Mouse (Mus musculus) gastrocnemius, postnatal 25 days (tissue): Measurements from ENCODE around the gene Ptprb. TPM values are rescaled to one million over a fixed set of nuclear protein-coding genes. Genes with fewer than 3 reads are reported as not detected.

ENCODE experiments used
- DNase-seq: peaks from one replicate; pipeline ENCODE4 v3.0.0; 2022
- total RNA-seq, 2 experiments: library from RNA; stranded (reverse); gene quantifications; 1 replicate in 1 of 2; 2 replicates in 1 of 2; pipeline ENCODE4 v1.2.3; 2021

Gene Ptprb
- total RNA-seq, 2 experiments from 2014 or later = 30.2 to 35.0 TPM

DNA sequence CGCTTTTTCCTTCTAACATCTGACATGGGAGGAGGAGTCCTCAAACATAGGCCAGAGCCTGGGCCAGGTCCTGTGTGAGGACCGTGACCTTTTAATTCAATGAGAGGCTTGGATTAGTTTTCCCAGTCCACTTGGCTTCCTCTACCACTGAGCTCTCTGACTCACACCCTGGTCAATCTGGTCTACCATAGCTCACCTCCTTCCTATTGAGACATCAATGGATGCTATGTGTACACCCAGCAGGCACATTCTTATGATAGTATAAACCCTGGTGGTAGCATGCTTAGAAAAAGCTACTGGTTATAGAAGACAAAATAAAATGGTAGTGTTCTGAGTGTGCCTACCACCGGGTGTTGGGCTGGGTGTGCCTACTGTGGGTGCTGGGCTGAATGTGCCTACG is 21.1 kb downstream of the Ptprb start:
- no peak for DNase-seq

DNA sequence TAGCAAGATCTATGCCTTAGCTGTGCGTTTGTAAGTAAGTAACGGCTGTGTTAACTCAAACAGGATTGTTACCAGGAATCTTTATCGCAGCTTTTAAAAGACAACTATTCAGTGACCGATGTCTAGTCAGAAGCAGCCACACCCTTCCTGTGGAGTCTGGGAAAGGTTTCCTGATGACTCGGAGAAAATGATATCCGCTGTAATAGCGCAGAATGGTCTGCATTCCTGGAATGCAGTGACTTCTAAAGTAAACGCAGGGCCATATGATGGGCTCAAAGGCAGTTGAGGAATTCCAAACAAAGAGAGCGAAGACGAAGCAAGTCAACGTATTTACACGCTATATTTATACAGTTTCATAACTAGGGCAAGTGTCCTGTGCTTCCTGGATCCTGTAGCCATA is 22.5 kb downstream of the Ptprb start:
- no peak for DNase-seq

DNA sequence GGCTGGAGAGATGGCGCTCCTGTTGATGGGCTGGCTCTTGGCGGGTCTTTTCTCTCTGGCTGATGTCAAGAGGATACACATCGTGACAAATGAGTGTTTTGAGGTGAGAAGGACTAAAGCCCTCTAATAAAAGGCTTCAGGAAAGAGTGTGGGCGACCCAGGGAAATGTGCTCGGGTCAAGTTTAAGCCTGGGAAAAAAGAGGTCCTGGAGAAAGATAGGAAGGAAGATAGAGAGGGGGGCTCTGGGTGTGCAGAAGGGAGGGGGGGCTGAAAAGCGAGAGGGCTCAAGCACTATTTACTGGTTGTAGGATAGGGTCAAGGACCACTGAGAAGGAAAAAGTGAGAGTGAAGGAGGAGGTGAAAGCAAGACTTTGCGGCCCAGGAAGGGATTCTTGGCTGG is 25.5 kb downstream of the Ptprb start:
- DNase-seq = no peak

DNA sequence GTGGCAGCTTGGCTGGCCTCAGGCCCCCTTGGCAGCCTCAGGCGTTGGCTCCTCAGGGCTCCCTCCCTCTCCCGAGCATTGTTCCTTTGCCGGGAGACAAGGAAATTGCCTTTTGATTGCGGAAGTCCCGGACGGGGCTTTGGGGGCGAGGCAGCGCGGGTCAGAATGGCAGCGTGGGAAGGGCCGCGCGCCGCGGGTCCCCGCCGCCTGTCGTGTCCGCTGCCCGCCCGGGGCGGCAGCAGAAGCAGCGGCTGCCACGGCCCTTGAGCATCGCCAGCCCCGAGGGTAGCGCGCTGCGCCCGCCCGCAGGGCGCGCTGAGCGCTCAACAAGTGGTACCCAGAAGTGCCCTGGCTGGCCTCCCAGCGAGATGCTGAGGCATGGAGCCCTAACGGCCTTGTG is 25.9 kb downstream of the Ptprb start:
- peak; percentile 60 for DNase-seq

DNA sequence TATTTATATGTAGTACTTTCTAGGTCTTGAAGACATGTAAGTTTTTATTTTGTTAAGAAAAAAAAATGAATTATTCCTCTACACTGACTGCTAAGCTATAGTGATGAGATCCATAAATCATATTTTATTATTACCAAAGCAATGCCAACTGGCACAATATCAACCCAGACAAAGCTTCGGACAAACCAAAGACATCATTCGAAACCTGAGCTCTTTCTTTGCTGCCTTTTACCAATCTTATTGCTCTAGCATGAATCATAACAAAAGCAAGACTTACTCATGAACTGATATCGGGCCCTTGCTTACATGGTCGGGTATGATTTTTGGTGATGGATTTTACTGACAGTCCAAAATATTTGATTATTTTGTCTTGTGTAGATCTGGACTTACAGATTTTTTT is 29.0 kb downstream of the Ptprb start:
- DNase-seq = no peak

DNA sequence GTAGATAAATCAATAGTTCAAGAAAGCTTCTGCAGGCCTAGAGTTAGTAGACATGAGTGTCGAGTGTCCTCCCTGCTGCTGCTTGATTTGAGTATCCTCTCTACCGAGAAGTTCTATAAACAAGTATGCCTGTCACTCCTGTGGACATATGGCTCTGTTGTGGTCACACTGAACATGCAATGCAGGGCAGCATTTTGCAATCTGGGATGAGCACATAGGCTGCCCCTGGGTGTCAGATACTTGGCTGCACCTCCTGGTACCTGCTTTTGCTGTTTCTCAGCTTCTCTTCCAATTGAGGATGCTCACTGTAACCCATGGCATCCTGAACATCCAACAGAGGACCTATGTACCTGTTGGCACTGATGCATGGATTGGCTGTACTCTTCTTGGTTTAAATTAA is 34.1 kb downstream of the Ptprb start:
- DNase-seq = no peak

DNA sequence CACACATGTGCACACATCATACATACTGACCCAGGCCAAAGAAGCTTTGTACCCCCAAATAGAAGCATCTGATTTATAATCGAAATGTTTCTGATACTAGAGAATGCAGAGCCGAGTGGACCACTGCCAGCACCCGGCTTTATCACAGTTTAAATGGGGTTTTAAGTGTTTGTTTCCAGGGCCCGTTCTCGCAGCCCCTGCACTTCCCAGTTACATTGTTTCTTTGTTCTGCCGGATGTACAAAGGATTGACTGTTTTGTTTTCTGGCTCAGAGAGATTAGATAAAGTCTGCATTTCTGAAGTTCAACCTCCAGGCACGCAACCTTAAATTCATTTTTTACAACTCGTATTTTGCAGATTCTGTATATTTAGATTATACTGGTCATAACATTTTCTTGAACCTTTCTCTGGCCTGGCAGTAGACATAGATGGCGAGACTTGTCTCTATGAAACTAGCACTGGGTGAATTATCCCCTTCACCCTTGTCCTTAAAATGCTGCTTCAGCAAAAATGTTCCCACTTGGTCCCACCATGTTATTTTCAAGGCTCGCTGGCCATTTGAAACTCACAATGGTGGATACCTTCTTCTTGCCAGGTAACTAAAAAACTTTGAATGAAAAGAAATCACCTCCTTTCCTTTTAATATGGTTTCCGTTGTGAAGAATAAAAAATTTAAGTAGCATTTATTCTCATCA is 35.3 kb downstream of the Ptprb start:
- DNase-seq = no peak

DNA sequence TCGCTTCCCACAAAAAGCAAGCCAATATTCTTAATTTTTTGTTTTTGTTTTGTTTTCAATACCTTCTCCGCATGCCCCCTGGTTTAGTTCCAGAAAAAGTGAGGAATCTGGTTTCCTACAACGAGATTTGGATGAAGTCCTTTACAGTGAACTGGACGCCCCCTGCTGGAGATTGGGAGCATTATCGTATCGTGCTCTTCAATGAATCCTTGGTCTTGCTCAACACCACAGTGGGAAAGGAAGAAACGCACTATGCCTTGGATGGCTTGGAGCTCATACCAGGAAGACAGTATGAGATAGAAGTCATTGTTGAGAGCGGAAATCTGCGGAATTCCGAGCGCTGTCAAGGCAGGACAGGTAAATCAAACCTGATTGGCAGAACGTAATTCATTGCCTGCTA is 43.9 kb downstream of the Ptprb start:
- peak; percentile 37 for DNase-seq

DNA sequence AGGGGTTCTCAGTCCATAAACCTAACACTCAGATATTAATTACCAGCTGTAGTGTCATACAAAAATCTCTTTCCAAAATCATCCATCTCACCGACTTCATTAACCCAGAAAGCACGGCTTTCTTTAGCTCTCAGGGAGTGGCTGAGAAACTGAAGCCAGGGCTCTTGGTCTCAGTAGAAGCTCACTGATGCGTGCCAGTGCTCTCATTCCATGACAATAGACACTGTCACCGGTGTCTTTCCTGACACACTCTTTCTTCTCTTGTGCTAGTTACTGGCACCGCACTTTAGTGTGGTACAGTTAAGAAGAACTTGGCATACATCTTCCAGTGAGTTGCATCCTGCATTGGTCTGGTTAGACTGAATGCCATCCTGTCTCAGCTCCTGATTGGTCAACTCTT is 53.8 kb downstream of the Ptprb start:
- DNase-seq = no peak

DNA sequence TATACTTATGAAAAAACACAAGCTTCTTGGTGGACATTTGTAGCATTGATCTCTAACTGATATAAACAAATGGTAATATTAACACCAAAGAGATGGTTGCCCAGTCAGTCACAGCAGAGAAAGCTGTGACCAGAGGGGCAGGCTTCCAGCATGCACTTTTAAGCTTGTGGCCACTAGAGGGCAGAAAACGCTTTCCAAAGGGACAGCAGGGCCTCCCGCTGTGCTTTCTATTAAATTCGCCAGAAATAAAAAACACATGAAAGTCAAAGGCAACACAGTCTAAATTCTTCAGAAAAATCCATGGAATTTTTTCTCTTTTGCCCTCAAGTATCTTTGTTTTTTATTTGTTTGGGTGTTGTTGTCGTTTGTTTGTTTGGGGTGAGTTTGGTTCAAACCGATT is 55.1 kb downstream of the Ptprb start:
- DNase-seq = peak; percentile 38

DNA sequence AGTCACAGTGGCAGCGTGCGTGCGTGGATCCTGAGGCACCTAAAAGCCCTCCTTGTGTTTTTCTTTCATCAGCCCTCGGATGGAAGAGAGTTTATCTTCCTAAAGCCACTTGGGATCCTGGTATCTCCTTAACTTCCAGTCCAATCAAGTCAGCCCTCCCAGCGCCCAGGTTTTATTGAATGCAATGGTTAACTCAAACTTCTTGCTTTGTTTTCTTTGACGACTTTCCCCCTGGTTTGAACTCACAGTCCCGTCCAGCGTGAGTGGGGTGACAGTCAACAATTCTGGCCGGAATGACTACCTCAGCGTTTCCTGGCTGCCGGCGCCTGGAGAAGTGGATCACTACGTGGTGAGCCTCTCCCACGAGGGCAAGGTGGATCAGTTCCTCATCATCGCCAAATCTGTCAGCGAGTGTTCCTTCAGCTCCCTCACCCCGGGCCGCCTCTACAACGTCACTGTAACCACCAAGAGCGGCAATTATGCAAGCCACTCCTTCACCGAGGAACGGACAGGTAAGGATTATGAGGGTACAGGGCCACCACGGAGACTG is 55.7 kb downstream of the Ptprb start:
- no peak for DNase-seq

DNA sequence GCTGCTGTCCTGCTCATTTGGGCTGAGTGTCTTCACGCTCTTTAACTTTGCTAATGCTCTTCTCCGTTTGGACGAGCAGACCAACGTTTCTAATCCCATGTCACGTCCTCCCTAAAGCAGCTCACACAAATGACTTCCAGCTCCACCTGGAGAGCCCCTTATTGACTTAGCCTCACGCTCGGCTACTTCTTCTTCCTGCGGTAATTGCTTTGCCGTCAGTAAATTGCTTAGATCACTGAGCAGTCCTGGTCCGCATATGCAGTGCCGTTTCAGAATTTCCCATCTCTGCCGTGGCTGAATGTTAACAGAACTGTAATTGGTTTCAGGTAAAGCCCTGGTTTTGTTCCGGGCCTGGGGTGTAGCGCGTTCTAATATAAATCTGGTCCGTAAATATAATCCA is 58.3 kb downstream of the Ptprb start:
- DNase-seq = no peak

DNA sequence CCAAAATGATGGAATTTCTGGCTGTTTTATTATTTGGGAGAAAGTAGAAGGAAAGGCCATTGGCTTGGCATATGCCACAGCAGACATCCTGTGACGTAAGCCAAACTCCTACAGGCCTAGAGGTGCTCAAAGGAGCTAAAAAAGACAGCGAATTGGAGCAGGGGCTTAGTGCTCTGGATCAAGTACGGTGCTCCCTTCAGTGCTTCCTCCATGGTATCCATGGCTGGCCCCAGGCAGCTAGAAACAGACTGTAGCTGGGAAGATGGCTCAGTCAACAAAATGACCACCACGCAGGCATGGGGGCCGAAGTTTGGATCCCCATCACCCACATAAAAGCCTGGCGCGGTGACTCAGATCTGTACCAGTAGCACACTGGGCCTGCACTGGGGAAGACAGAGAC is 58.8 kb downstream of the Ptprb start:
- DNase-seq = no peak

DNA sequence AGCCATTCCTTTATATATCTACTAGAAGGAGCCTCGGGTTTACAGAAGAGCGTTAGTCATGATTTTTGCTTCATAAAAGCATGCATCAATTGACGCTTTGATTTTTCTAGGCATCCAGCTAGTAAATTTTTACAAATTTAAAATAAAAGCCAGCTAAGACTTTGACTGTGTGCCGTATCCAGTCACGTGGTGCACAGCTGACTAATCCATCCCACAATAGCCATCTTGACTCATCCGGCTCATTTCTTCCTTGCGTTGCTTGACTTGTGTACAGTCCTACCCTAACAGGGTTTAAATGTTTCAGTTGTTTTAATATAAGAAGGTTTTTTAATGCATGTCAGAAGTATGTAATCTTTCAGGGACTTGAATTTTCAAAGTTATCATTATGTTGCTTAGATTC is 60.0 kb downstream of the Ptprb start:
- DNase-seq = no peak

DNA sequence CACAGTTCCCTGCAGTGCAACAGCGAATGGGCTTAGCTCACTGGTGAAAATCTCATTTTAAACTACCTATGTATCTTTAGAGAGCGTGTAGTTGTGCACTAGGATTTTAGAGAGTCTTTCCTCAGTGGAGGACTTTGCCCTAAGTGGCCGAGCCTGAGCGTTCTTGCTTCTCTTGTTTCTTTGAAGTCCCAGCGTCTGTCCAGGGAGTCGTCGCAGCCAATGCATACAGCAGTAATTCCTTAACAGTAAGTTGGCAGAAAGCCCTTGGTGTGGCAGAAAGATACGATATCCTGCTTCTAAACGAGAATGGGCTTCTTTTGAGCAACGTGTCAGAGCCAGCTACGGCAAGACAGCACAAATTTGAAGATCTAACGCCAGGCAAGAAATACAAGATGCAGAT is 65.9 kb downstream of the Ptprb start:
- no peak for DNase-seq

DNA sequence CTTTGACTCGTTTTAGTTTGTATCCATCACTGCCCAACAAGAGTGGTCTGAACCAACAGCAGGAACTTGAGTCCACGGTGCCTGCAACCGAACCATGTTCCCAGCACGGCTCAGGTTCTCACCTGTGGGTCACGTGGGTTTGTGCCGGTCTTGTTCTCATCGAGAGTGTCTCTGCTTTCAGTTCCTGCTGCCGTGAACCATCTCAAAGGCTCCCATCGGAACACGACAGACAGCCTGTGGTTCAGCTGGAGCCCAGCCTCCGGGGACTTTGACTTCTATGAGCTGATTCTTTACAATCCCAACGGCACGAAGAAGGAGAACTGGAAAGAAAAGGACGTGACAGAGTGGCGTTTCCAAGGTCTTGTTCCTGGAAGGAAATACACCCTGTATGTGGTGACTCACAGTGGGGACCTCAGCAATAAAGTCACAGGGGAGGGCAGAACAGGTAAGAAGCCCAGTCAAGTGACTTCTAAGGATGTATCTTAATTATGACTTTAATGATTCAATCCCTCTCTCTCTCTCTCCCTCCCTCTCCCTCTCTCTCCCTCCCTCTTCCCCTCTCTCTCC is 71.4 kb downstream of the Ptprb start:
- no peak for DNase-seq

DNA sequence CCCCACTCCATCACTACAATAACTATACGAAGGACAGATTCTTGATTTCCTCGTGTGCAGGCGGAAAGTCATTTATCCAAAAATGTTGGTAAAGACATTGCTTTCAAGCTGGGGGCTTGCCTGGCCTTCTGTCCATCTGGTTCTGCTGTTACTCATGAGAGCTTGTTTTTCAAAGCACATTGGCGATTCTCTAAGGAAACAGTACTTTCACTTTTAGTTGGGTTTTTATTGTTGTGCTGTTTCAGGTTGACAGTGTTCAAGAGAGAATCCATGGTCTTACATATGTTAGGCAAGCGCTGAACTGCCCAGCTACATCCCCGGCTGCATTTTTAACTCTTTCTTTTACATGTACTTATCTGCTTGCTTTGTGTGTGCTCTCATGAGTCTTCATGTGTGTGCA is 73.7 kb downstream of the Ptprb start:
- no peak for DNase-seq

DNA sequence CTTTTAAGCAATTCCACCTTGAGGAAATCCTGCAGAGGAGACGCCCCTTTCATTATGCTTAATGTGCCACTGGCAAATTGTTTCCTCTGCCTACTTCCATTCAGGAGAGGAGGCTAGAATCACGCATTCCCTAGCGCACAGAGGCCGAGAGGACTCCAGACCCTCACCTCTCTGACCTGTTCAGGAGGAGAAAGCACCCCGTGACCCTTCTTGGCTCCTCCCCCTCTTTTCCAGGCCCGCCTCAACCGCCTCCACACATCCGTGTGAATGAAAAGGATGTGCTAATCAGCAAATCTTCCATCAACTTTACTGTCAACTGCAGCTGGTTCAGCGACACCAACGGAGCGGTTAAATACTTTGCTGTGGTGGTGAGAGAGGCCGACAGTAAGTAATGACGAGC is 75.2 kb downstream of the Ptprb start:
- no peak for DNase-seq

DNA sequence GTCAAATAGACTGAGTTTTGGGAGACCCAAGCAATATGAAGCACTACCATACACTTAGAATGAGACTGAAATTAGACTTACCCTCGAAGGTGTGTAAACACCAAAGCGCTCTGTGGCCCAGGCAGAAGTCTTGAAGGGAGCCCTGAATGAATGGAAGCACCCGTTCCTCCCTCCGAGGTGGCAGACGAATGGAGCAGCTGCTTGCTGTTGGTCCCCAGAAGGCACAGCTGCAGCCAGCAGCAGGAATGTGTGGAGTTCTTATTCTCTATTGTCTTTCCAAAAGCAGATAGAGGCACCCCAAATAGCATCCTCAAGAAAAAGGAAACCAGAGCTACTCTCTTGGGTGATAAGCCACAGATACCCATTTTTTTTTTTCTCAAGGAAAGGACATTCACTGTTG is 79.0 kb downstream of the Ptprb start:
- no peak for DNase-seq

DNA sequence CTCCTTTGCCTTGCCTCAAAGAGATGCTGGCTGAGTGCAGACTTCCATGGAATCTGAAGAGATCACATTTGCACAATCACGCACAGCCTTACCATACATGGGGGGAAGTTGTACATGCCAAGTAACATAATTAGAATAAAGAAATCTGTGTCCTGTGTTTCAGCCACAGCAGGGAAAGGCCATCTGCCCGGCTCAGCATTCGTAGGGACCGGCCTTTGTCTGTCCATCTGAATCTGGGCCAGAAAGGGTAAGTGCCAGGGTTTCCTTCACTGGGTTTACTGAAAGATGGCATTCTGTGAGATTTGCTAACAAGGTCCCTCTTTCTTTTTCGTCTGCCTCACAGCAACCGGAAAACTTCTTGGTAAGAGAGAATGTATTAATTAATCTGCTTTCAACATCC is 86.9 kb downstream of the Ptprb start:
- no peak for DNase-seq

DNA sequence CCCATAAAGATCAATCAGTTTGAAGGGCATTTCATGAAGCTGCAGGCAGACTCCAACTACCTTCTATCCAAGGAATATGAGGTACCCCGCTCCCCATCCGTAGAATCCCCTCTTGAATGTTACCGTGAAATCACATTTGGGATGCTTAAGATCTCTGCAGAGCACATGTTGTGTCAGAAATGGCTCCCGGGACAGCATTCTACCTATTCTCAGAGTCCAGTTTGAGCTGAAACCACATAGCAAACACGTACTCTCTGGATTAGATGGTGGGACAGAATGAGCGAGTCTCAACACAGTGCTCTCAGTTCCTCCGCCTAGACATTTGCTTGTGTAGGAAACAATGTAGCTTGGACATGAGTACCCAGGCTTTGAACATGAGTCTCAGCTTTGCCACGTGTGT is 87.3 kb downstream of the Ptprb start:
- DNase-seq = no peak

DNA sequence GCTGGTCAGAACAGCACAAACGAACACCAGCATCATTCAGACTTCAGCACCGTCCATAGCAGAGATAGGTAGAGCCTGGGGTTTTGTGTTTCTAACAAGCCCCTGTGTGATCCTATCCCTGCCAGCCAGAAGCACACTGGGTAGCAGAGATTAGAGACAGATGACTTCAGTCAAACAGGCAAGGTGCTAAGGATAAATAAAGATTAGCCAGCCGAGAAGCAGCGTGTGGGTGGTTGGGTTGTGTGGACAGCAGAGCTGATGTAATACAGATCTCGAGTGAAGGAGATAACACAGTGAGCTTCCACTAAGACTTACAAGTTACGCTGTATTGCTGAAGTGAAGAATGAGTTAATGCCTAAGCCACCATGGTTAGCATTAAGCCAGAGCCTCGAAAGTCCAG is 89.4 kb downstream of the Ptprb start:
- DNase-seq = no peak

DNA sequence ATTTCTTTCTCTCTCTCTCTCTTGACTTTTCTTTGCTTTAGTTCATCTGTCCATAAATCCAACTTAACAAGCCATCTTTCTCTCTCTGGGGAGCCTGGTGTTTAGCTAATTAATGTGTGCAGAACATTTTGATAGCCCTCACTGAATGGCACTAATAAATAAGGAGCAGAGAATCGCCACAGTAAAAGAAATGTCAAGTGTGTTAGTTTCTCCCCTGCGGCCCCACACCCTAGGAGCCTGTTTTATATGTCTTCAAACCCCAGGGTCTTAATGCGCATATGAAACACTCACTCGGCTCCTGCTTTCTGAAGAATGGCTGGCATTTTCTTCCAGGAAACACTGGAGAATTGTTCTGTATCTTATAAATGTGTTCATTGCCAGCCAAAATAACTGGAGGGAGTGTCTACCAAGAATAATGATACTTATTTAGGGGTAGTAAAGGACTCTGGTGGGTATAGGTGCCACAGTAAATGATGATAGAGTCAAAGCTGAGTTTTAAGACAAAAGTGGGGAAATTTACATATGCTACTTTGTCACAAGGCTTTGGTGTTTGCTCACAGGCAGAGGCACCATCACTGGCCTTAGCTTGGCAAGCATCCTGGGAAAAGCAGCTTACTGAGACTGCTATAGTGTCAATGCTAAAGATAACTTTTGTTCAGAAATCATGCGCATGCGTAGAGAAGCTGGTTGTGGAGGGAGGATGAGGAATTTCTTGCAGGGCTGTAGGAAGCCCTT is 95.8 kb downstream of the Ptprb start:
- no peak for DNase-seq

DNA sequence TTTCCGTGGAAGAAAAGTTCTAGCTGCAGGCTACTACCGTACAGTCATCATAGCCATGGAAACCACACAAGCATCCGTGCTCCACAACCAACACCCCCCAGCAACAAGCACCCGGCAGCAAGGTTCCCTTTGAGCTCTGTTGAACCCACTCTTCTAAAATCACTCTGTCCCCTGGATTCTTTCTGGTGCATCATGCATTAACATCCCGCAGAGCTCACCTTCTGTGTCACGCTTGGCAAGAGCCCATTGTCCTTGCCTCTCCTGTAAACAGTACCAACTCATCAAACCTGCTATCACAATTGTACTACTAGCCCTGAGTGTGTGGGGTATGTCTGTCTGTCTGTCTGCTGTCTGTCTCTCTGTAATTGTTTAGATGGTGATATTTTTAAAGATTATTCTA is 98.8 kb downstream of the Ptprb start:
- DNase-seq = no peak
